Mouse (Mus musculus): ENCODE measurements at regions not wholly inside any gene's neighbourhood (a gene's known extent, or its start where the extent isn't known, plus 50 kb on each side); places are given as distances from the start of the nearest gene placed in this dataset.

DNA sequence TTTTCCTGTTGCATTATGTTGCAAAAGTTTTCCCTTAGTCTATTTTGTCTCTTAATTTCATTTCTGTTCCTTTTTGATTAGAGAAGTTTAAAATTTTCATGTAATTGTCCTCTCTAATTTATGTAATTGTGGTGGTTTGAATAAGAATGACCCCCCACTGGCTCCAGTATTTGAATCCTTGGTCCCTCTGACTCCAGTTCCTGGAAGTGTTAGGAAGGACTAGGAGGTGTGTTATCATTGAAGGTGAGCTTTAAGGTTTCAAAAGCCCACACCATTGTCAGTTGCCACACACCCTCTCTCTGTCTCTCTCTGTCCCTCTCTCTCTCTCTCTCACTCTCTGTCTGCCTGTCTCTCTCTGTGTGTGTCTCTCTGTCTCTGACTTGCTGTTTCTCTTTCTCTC, 93.6 kb upstream of the Tnr start:
- TF ChIP-seq CTCF (conservative IDR thresholded peaks at IDR 0.05; ENCODE audit: low read length) (no peak), NANOG (IDR thresholded peaks at IDR 0.05; ENCODE audit: borderline replicate concordance, low read length) (no peak)

Data from E14TG2a.4 (cell line).